In the genomic region with DNA sequence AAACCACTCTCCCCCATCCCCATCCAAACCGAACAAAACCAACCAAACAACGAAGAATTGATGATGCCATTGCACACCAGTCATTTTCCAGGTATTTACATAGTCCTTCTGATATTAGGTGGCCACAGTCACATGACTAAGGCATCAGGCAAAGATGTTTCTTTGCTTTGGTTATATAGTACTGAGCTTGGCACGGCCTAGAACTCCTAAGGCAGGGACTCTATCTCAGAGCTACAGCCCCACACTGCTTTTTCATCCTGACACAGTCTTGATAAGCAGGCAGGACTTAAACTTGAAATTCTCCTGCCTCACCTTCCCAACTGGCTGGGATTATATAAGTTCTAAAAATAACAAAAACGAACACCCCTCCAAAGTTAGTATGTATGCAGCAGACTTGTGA, we compare ENCODE assay signal across 39 mouse cellular contexts. TPM values are rescaled to one million over a fixed set of nuclear protein-coding genes. Genes with fewer than 3 reads are reported as not detected.
A peak's percentile ranks its signal among the peaks of the same experiment; 100 is the strongest.
DNase-seq lines count a peak whose midpoint lies in the region; ATAC-seq and TF ChIP-seq lines count a peak whose summit lies in the region.
"Had no signal": no experiment of that assay in that cellular context is flagged by ENCODE, and none has a peak within 500 bp of the region (broad histone marks: within the 10 kb centered on the region; RNA-seq: fewer than 3 reads in every experiment).

No protein-coding gene starts in this region.

- no peak for TF ChIP-seq POLR2A in CH12.LX (IDR thresholded peaks at IDR 0.05; ENCODE audit: low read depth, low read length)

- dilution Hi-C loops in CH12.LX (cut with MboI; ENCODE audit: extremely low pct_ligation_motif_present, extremely low pct_unique_long_range_greater_than_20kb, low sequenced_read_pairs): no loop called here

- no peak for TF ChIP-seq RAD21 in CH12.LX (IDR thresholded peaks at IDR 0.05; ENCODE audit: low read depth, low read length)

- H3K36me3 ChIP-seq in CH12.LX (replicated peaks in 1 of 2; ENCODE audit: control insufficient read depth in 1 of 2, insufficient read depth in 1 of 2, low read length in 1 of 2): peaks cover 19 to 63% of the 10 kb centered on the region in 2 experiments
- H3K36me3 ChIP-seq in liver, embryonic 15.5 days (replicated peaks): peaks cover 93% of the 10 kb centered on the region
- no peaks in the 10 kb centered on the region for H3K36me3 ChIP-seq in neural tube, embryonic 15.5 days
- H3K36me3 ChIP-seq: embryonic facial prominence, embryonic 13.5 days; intestine, embryonic 15.5 days; limb, embryonic 12.5 days had no signal

- no peak overlapping the region for H3K4me2 ChIP-seq in CH12.LX (ENCODE audit: insufficient read depth, low read depth, poor library complexity, severe bottlenecking)
- peak overlapping the region; percentile 36 for H3K4me2 ChIP-seq in liver, embryonic 15.5 days
- H3K4me2 ChIP-seq in neural tube, embryonic 15.5 days: no peak overlapping the region
- H3K4me2 ChIP-seq: embryonic facial prominence, embryonic 13.5 days; forebrain, embryonic 13.5 days; heart, embryonic 13.5 days; intestine, embryonic 15.5 days; limb, embryonic 12.5 days; midbrain, embryonic 11.5 days had no signal

- H3K79me2 ChIP-seq in CH12.LX (replicated peaks; ENCODE audit: control insufficient read depth, extremely low read depth, insufficient read depth, poor library complexity, severe bottlenecking): no peaks in the 10 kb centered on the region

- H3K9ac ChIP-seq in CH12.LX (ENCODE audit: insufficient read depth, low read depth): no peak overlapping the region
- 0 out of 2 replicates have a peak overlapping the region, but pooled peaks have one; percentile 37 for H3K9ac ChIP-seq in liver, embryonic 15.5 days
- H3K9ac ChIP-seq in neural tube, embryonic 15.5 days (replicated peaks): no peak overlapping the region
- H3K9ac ChIP-seq: embryonic facial prominence, embryonic 13.5 days; forebrain, embryonic 13.5 days; heart, embryonic 13.5 days; intestine, embryonic 15.5 days; limb, embryonic 12.5 days had no signal

- no peak overlapping the region for H3K4me3 ChIP-seq in CH12.LX (replicated peaks in 1 of 3; ENCODE audit: low read depth in 2 of 3, low read length in 2 of 3, poor library complexity in 1 of 3)
- H3K4me3 ChIP-seq in liver, embryonic 15.5 days (replicated peaks): no peak overlapping the region; the same call in 1 of the 2 replicates
- no peak overlapping the region for H3K4me3 ChIP-seq in neural tube, embryonic 15.5 days (replicated peaks)
- H3K4me3 ChIP-seq: embryonic facial prominence, embryonic 13.5 days; forebrain, embryonic 13.5 days; heart, adult 2 months; heart, embryonic 13.5 days; hindbrain, embryonic 10.5 days; intestine, embryonic 15.5 days; layer of hippocampus, adult 2 months; left cerebral cortex, adult 2 months; limb, embryonic 12.5 days had no signal

- in situ Hi-C loops in CH12.LX (cut with MboI; ENCODE audit: low pct_ligation_motif_present, low pct_unique_long_range_greater_than_20kb, low sequenced_read_pairs): no loop called here

- no peak for DNase-seq in CH12.LX (ENCODE audit: extremely low read depth)
- peak; percentile 36 for DNase-seq in c-Kit-negative CD71-positive TER-119-positive erythroid progenitor cells, embryonic 14.5 days (ENCODE audit: low read depth, low spot score)
- peak; percentile 49 for DNase-seq in liver
- DNase-seq in embryo, embryonic 10 days (ENCODE audit: low spot score): no peak
- no peak for DNase-seq in cerebellum, adult 9-10 months
- no peak for DNase-seq in lung, postnatal 25 days (ENCODE audit: low spot score)
- DNase-seq: adrenal gland, postnatal 14 days; cerebellum, adult 8-10 months; cerebellum, postnatal 36 days; heart, adult 2 months; heart, postnatal 14 days; kidney, adult 2 months; kidney, postnatal 36 days; lung, adult 18-20 months; right cerebral cortex, postnatal 4 days; thymus, adult 18-20 months; thymus, postnatal 25 days had no signal

- no peak for TF ChIP-seq CTCF in CH12.LX (conservative IDR thresholded peaks at IDR 0.05 in 1 of 2, IDR thresholded peaks at IDR 0.05 in 1 of 2; ENCODE audit: low read depth in 2 of 2, low read length in 2 of 2)

- ATAC-seq in liver, embryonic 15.5 days (ENCODE audit: insufficient read depth): peak; percentile 88
- no peak for ATAC-seq in neural tube, embryonic 15.5 days (ENCODE audit: low FRiP score)
- ATAC-seq: forebrain, embryonic 13.5 days; hindbrain, postnatal 0 days; intestine, embryonic 15.5 days; lung, postnatal 0 days; midbrain, embryonic 16.5 days had no signal

- H3K4me1 ChIP-seq in CH12.LX (ENCODE audit: control insufficient read depth in 1 of 2, insufficient read depth in 2 of 2): peaks cover 7 to 38% of the 10 kb centered on the region in 2 experiments; a peak in 3 of 4 replicates
- H3K4me1 ChIP-seq in liver, embryonic 15.5 days (replicated peaks): peaks cover 69% of the 10 kb centered on the region
- no peaks in the 10 kb centered on the region for H3K4me1 ChIP-seq in neural tube, embryonic 15.5 days
- H3K4me1 ChIP-seq: embryonic facial prominence, embryonic 13.5 days; forebrain, embryonic 13.5 days; intestine, embryonic 15.5 days; limb, embryonic 12.5 days had no signal

- no peaks in the 10 kb centered on the region for H3K9me3 ChIP-seq in CH12.LX (replicated peaks; ENCODE audit: low read length)
- H3K9me3 ChIP-seq in liver, embryonic 15.5 days (replicated peaks): no peaks in the 10 kb centered on the region
- no peaks in the 10 kb centered on the region for H3K9me3 ChIP-seq in neural tube, embryonic 15.5 days (replicated peaks)
- H3K9me3 ChIP-seq: embryonic facial prominence, embryonic 13.5 days; forebrain, embryonic 13.5 days; heart, embryonic 13.5 days; hindbrain, embryonic 10.5 days; intestine, embryonic 15.5 days; limb, embryonic 12.5 days had no signal

- no peak overlapping the region for H3K27ac ChIP-seq in CH12.LX (ENCODE audit: insufficient read depth, low read depth)
- peak overlapping the region; percentile 84 for H3K27ac ChIP-seq in liver, embryonic 15.5 days (replicated peaks)
- H3K27ac ChIP-seq in neural tube, embryonic 15.5 days (replicated peaks): no peak overlapping the region
- H3K27ac ChIP-seq: embryonic facial prominence, embryonic 13.5 days; forebrain, embryonic 13.5 days; heart, adult 2 months; heart, embryonic 13.5 days; hindbrain, embryonic 10.5 days; hindbrain, postnatal 0 days; intestine, embryonic 15.5 days; layer of hippocampus, adult 2 months; left cerebral cortex, adult 2 months; limb, embryonic 12.5 days; stomach, postnatal 0 days had no signal

- 44% methylated on average over 4 of the region's 4 CpGs for WGBS in liver, embryonic 15.5 days (ENCODE audit: insufficient replicate concordance)
- WGBS in neural tube, embryonic 15.5 days: 94% methylated on average over 4 of the region's 4 CpGs

- H3K27me3 ChIP-seq in CH12.LX (replicated peaks): no peaks in the 10 kb centered on the region
- no peaks in the 10 kb centered on the region for H3K27me3 ChIP-seq in liver, embryonic 15.5 days
- H3K27me3 ChIP-seq in neural tube, embryonic 15.5 days (replicated peaks): no peaks in the 10 kb centered on the region
- H3K27me3 ChIP-seq: embryonic facial prominence, embryonic 13.5 days; heart, embryonic 13.5 days; intestine, embryonic 15.5 days had no signal

- TF ChIP-seq EP300 in CH12.LX (IDR thresholded peaks at IDR 0.05; ENCODE audit: low read length): no peak

TF ChIP-seq in CH12.LX, 34 proteins besides CTCF, POLR2A, EP300 and RAD21:
- TF ChIP-seq SMC3 (IDR thresholded peaks at IDR 0.05; ENCODE audit: low read depth, low read length) (no peak), JUN (IDR thresholded peaks at IDR 0.05; ENCODE audit: insufficient read depth, low read depth, low read length) (0 out of 2 replicates have a peak, but pooled peaks have one; percentile 2), CHD1 (IDR thresholded peaks at IDR 0.05; ENCODE audit: low read depth, low read length) (no peak), USF1 (IDR thresholded peaks at IDR 0.05; ENCODE audit: low read depth, low read length) (peak; percentile 15; the same call in 1 of the 2 replicates), ZC3H11A (IDR thresholded peaks at IDR 0.05; ENCODE audit: low read depth, low read length) (no peak), MAX (IDR thresholded peaks at IDR 0.05; ENCODE audit: low read length) (no peak), IRF4 (IDR thresholded peaks at IDR 0.05; ENCODE audit: low read depth, low read length) (peak; percentile 42; the same call in 1 of the 2 replicates), MEF2A (IDR thresholded peaks at IDR 0.05; ENCODE audit: borderline replicate concordance, low read depth, low read length) (no peak), GABPA (IDR thresholded peaks at IDR 0.05; ENCODE audit: insufficient replicate concordance, low read depth, low read length) (no peak), POLR2AphosphoS2 (IDR thresholded peaks at IDR 0.05; ENCODE audit: low read depth, low read length) (0 out of 2 replicates have a peak, but pooled peaks have one; percentile 29), NELFE (IDR thresholded peaks at IDR 0.05; ENCODE audit: low read depth, low read length) (no peak), ZKSCAN1 (IDR thresholded peaks at IDR 0.05; ENCODE audit: borderline replicate concordance, low read depth, low read length) (no peak)

RNA-seq across cellular contexts. Expression of a gene that starts 8.1 kb away (rescaled TPM):
- total RNA-seq in CH12.LX (2012; rRNA removed) (2.2 and 3.3 TPM in 2 replicates), CH12.LX (2014; rRNA removed) (1.3 and 1.4 TPM in 2 replicates)
- polyA plus RNA-seq in CH12.LX (2012; ENCODE audit: insufficient read length, low read depth): 0.76 and 0.79 TPM in 2 replicates
- polyA plus RNA-seq in liver, embryonic 15.5 days (2015; fragmentation: Nextera tagmentation; extraction: Ambion mirVana): 3.4 and 3.7 TPM in 2 replicates
- 2.8 and 3.2 TPM in 2 replicates for polyA plus RNA-seq in neural tube, embryonic 15.5 days (2015; fragmentation: Nextera tagmentation; extraction: Ambion mirVana)

RNA-seq across cellular contexts. Expression of a gene that starts 8.3 kb away (rescaled TPM):
- 14.1 and 18.3 TPM in 2 replicates for total RNA-seq in CH12.LX (2012; rRNA removed)
- 18.7 and 20.9 TPM in 2 replicates for total RNA-seq in CH12.LX (2014; rRNA removed)
- 18.9 and 24.2 TPM in 2 replicates for polyA plus RNA-seq in CH12.LX (2012; ENCODE audit: insufficient read length, low read depth)
- polyA plus RNA-seq in liver, embryonic 15.5 days (2015; fragmentation: Nextera tagmentation; extraction: Ambion mirVana): 38.9 and 39.1 TPM in 2 replicates
- polyA plus RNA-seq in neural tube, embryonic 15.5 days (2015; fragmentation: Nextera tagmentation; extraction: Ambion mirVana): 3.7 and 4.2 TPM in 2 replicates

RNA-seq across cellular contexts. Expression of a gene that starts 39.3 kb away (rescaled TPM):
- 19.7 and 23.3 TPM in 2 replicates for total RNA-seq in CH12.LX (2012; rRNA removed)
- 22.3 and 24.5 TPM in 2 replicates for total RNA-seq in CH12.LX (2014; rRNA removed)
- 18.6 and 23.7 TPM in 2 replicates for polyA plus RNA-seq in CH12.LX (2012; ENCODE audit: insufficient read length, low read depth)
- 10.8 and 11.1 TPM in 2 replicates for polyA plus RNA-seq in liver, embryonic 15.5 days (2015; fragmentation: Nextera tagmentation; extraction: Ambion mirVana)
- polyA plus RNA-seq in neural tube, embryonic 15.5 days (2015; fragmentation: Nextera tagmentation; extraction: Ambion mirVana): 50.1 and 50.7 TPM in 2 replicates

RNA-seq across cellular contexts. Expression of a gene that starts 51.4 kb away (rescaled TPM):
- 0.08 TPM in 2 replicates for total RNA-seq in CH12.LX (2012; rRNA removed)
- 0.08 TPM in 1 of 2 replicates, not detected in the other for total RNA-seq in CH12.LX (2014; rRNA removed)
- not detected in 2 replicates for polyA plus RNA-seq in CH12.LX (2012; ENCODE audit: insufficient read length, low read depth)
- polyA plus RNA-seq in liver, embryonic 15.5 days (2015; fragmentation: Nextera tagmentation; extraction: Ambion mirVana): not detected in 2 replicates
- 0.05 TPM in 1 of 2 replicates, not detected in the other for polyA plus RNA-seq in neural tube, embryonic 15.5 days (2015; fragmentation: Nextera tagmentation; extraction: Ambion mirVana)
- total RNA-seq: adrenal gland, postnatal 14 days; gastrocnemius, adult 8-10 months; gastrocnemius, postnatal 4 days; heart, adult 2 months; heart, postnatal 14 days; hindbrain, postnatal 0 days; layer of hippocampus, adult 2 months; layer of hippocampus, postnatal 14 days; left cerebral cortex, adult 2 months; left cerebral cortex, postnatal 25 days had no signal
- polyA plus RNA-seq: embryonic facial prominence, embryonic 13.5 days; forebrain, embryonic 13.5 days; heart, adult 2 months; heart, embryonic 13.5 days; hindbrain, embryonic 10.5 days; hindbrain, postnatal 0 days; intestine, embryonic 15.5 days; kidney, adult 2 months; kidney, embryonic 16.5 days; limb, embryonic 12.5 days; midbrain, embryonic 11.5 days; midbrain, embryonic 16.5 days; neural tube, embryonic 11.5 days; spleen, adult 2 months; stomach, postnatal 0 days had no signal

Comparison
In these comparisons a context has a peak if more than half of its experiments do, and no peak if none do; other contexts are left out.
1. DNase-seq: peak in c-Kit-negative CD71-positive TER-119-positive erythroid progenitor cells, embryonic 14.5 days (single experiment) and liver (single experiment); none in CH12.LX (single experiment), embryo, embryonic 10 days (single experiment), cerebellum, adult 9-10 months (single experiment) and lung, postnatal 25 days (single experiment).